Mouse (Mus musculus) splenic B cell, adult 2 months (primary cell): Measurements from ENCODE around the gene Cyp2b9.
"Not testable (repeated sequence)": the region's sequence is repeated elsewhere in the genome, so short reads cannot be mapped to it uniquely, and the experiment has no call there.

Experiments
- DNase-seq: peaks from one replicate; pipeline ENCODE4 v3.0.0-alpha.2; 2011; ENCODE audit warnings: low read depth, low spot score
- H3K27me3 ChIP-seq: 2 replicates; pipeline ENCODE4 v1.6.1; 2012; ENCODE audit warnings: mild to moderate bottlenecking, low read length, moderate library complexity, mixed read lengths; ENCODE audit not compliant: control insufficient read depth, poor library complexity, insufficient read depth, severe bottlenecking
- H3K36me3 ChIP-seq: 2 replicates; pipeline ENCODE4 v1.6.1; 2012; ENCODE audit warnings: mild to moderate bottlenecking, low read length, moderate library complexity, mixed read lengths; ENCODE audit not compliant: control insufficient read depth, poor library complexity, insufficient read depth, severe bottlenecking

Gene Cyp2b9

DNA sequence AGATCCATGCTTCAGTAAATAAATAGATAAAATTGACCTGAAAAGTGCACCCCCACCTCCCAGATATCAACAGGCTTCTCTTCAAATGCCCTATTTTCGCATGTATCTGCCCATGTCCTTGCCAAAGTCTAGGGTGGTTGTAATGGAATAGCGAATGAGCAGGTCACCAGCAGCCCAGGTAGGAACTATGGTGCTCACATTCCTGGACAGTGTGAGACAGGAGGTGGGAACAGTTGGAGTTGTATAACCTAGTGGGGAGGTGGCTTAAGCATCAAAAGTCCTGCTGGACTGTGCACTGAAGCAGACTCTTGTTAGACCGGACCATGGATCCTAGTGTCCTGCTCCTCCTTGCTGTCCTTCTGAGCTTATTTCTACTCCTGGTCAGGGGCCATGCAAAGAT is at the start of gene Cyp2b9:
Gene Cyp2b9, plus strand, starts transcription at position 301 of the 400 bp plus-strand sequence.
- not testable (repeated sequence) for H3K36me3 ChIP-seq, H3K27me3 ChIP-seq, DNase-seq

DNA sequence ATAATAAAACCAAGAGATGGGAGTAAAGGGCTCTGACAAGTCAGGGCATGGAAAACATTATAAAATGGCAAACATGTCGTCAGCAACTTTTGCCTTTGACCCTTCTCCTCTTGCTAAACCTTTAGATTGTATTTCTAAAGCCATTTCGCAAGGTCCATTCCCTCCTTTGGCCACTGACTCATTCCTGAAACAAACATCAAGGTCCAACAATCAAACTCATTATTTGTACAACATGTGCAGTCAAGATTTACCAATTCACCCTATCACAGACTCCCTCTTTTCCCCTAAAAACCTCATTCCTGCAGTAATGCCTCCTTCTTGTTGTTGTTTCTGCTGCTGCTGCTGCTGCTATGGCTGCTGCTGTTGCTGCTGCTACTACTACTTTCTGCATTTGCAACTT is 33.6 kb upstream of the Cyp2b9 start:
- not testable (repeated sequence) for DNase-seq, H3K36me3 ChIP-seq, H3K27me3 ChIP-seq

DNA sequence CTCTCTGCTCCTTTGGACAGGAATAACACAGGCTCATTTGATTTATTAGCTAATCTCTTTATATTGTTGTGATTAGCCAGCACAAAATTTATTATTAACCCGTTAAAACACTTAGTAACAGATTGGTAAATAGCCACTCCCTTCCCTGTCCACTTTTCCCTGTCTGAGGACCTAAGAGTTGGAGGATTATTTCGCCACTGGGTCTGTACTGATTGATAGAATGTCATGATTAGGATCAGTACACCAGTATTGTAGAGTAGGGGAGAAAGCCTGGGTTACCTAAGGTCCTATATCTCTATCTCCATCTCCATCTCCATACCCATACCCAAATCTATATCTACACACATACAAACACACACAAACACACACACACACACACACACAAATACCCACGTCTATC is 29.6 kb upstream of the Cyp2b9 start:
- not testable (repeated sequence) for H3K27me3 ChIP-seq, H3K36me3 ChIP-seq, DNase-seq

DNA sequence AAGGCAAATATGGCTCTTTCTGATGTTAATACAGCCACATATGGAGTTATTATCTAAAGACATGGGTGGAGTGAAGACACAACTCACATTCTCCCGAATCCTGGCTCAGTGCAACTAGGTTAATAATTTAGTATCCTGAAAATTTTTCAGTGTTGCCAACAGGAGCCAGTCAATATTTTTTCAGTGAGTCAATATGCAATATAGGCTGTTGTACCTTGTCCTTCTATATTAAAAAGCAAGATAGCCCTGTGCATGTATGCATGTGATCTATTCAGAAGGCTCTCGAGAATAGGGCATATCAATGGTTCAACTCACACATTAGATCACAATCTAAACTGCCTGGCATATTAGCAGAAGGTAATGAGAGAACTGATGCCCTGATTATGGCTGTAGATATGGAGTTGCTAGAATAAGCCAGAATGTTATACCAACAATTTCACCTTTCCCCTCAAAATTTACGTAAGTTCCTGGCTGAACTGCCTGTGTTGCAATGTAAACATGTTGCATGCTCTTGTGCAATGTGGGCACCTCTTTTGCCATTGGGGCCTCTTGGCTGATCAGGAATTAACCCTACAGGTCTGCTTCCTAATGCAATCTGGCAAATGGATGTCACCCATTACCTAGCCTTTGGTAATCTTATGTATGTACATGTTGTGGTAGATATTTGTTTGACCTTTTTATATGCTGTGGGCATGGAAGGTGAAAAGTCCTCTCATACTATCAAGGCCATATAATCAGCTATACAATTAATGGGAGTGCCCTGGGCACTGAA is 4.3 kb upstream of the Cyp2b9 start:
- H3K27me3 ChIP-seq, H3K36me3 ChIP-seq, DNase-seq: not testable (repeated sequence)

DNA sequence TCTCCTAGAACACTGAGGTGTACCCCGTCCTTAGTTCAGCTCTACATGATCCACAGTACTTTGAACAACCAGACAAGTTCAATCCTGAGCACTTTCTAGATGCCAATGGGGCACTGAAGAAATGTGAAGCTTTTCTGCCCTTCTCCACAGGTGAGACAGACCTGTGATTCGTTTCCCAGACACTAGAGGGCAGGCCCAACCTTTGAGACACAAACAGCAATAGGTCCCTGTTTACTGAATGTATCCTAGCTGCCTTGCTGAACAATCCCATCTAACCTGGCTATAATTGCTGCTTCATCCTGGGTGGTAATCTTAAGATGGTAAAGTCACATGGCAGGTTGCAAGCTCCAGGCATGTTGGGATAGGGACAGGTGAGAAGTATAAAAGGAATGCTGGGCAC is 27.9 kb downstream of the Cyp2b9 start:
- no peaks in the 10 kb centered on the region for H3K36me3 ChIP-seq
- no peak for DNase-seq
- no peaks in the 10 kb centered on the region for H3K27me3 ChIP-seq

DNA sequence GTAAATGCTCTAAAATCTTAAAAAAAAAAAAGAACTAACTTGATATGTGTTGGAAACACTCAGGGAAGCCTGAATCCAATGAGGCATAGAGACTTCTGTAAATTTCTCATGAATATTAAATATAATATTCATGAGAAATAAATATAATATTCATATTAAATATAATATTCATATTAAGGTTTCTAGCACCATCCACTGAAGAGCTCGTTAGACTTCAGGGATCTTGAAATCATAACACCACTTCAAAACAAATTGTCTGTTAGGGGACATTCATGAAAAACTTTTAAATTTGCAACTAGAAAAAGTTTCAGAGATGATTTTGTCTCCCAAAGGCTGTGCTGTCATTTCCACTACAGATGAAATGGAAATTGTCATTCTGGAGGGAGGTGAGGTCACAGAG is 86.8 kb downstream of the Cyp2b9 start, which contains the start of gene Vmn1r184:
Gene Vmn1r184, plus strand, starts transcription at position 301 of the 400 bp plus-strand sequence.
- DNase-seq, H3K27me3 ChIP-seq, H3K36me3 ChIP-seq: not testable (repeated sequence)
